Mouse (Mus musculus) adrenal gland, postnatal 4 days (tissue): ENCODE data around the gene Usf2. TPM values are rescaled to one million over a fixed set of nuclear protein-coding genes. Genes with fewer than 3 reads are reported as not detected.
"Not testable (repeated sequence)": the region's sequence is repeated elsewhere in the genome, so short reads cannot be mapped to it uniquely, and the experiment has no call there.

ENCODE experiments used
- DNase-seq, 2 experiments: peaks; one replicate each; pipeline ENCODE4 v3.0.0; 2021 to 2022; ENCODE audit warnings: low spot score in 2 of 2, mixed read lengths in 2 of 2
- total RNA-seq, 2 experiments: library from RNA; stranded (reverse); gene quantifications; 2 replicates each; pipeline ENCODE4 v1.2.3; 2021

Gene Usf2
- total RNA-seq, 2 experiments from 2014 or later = 113 to 125 TPM

GRCm38 (mm10) chr7:30958866-30959487, 2.4 kb upstream of the Usf2 start:
- no peak for DNase-seq

GRCm38 (mm10) chr7:30958109-30958865, 1.7 kb upstream of the Usf2 start:
- DNase-seq = no peak

- peak; percentile 88 to 89 for DNase-seq
These were observed 772 bp upstream of the Usf2 start for GRCm38 (mm10) chr7:30957367-30957783.

GRCm38 (mm10) chr7:30956357-30956751, 249 bp downstream of the Usf2 start:
- DNase-seq = no peak

GRCm38 (mm10) chr7:30955584-30956356, 833 bp downstream of the Usf2 start:
- peak; percentile 82 to 86 for DNase-seq

- no peak for DNase-seq
These were observed 1.6 kb downstream of the Usf2 start for GRCm38 (mm10) chr7:30954971-30955520.

- DNase-seq = no peak
These were observed 2.6 kb downstream of the Usf2 start for GRCm38 (mm10) chr7:30954036-30954435.

GRCm38 (mm10) chr7:30953459-30953858, 3.1 kb downstream of the Usf2 start:
- no peak for DNase-seq

- DNase-seq = no peak
These were observed 4.0 kb downstream of the Usf2 start for GRCm38 (mm10) chr7:30952441-30953265.

GRCm38 (mm10) chr7:30949902-30950301, 6.7 kb downstream of the Usf2 start:
- not testable (repeated sequence) for DNase-seq

GRCm38 (mm10) chr7:30945876-30946275, 10.7 kb downstream of the Usf2 start:
- DNase-seq = no peak

GRCm38 (mm10) chr7:30945466-30945865, 11.1 kb downstream of the Usf2 start:
- not testable (repeated sequence) for DNase-seq

GRCm38 (mm10) chr7:30944706-30945105, 11.9 kb downstream of the Usf2 start:
- not testable (repeated sequence) for DNase-seq

- DNase-seq = no peak
These were observed 12.5 kb downstream of the Usf2 start, which contains the start of gene Hamp for GRCm38 (mm10) chr7:30943909-30944635. Gene Hamp (minus strand): TSS chr7:30944032.

- not testable (repeated sequence) for DNase-seq
These were observed 14.2 kb downstream of the Usf2 start for GRCm38 (mm10) chr7:30942365-30942764.

GRCm38 (mm10) chr7:30940070-30940469, 16.5 kb downstream of the Usf2 start:
- DNase-seq = not testable (repeated sequence)

GRCm38 (mm10) chr7:30935422-30936099, 21.0 kb downstream of the Usf2 start:
- DNase-seq = not testable (repeated sequence)

- not testable (repeated sequence) for DNase-seq
These were observed 32.0 kb downstream of the Usf2 start, which contains the start of gene Hamp2 for GRCm38 (mm10) chr7:30924581-30924980. Gene Hamp2 (minus strand): TSS chr7:30924681.

- DNase-seq = no peak
These were observed 32.5 kb downstream of the Usf2 start for GRCm38 (mm10) chr7:30924071-30924470.
